Mouse (Mus musculus): ENCODE measurements around the gene Hoxd11. TPM values are rescaled to one million over a fixed set of nuclear protein-coding genes. Genes with fewer than 3 reads are reported as not detected.

Gene Hoxd11
- 3.7 and 10.0 TPM in 2 replicates for polyA plus RNA-seq (2015; fragmentation: Nextera tagmentation; extraction: Ambion mirVana)

GRCm38 (mm10) chr2:74678891-74679595, at the start of gene Hoxd11:
Gene Hoxd11 (plus strand): TSS chr2:74679557.

GRCm38 (mm10) chr2:74659507-74660005, 19.8 kb upstream of the Hoxd11 start, which contains the start of gene Evx2:
Gene Evx2 (minus strand): TSS chr2:74659557.

GRCm38 (mm10) chr2:74667842-74668357, 11.5 kb upstream of the Hoxd11 start, which contains the start of gene Hoxd13:
Gene Hoxd13 (plus strand): TSS chr2:74668310.

GRCm38 (mm10) chr2:74674881-74675665, 4.3 kb upstream of the Hoxd11 start, which contains the start of gene Hoxd12:
Gene Hoxd12 (plus strand): TSS chr2:74675013.

GRCm38 (mm10) chr2:74691022-74691951, 11.9 kb downstream of the Hoxd11 start, which contains the start of gene Hoxd10:
Gene Hoxd10 (plus strand): TSS chr2:74691924.

GRCm38 (mm10) chr2:74697567-74698121, 18.3 kb downstream of the Hoxd11 start, which contains the start of gene Hoxd9:
Gene Hoxd9 (plus strand): TSS chr2:74697727.

GRCm38 (mm10) chr2:74704393-74704998, 25.1 kb downstream of the Hoxd11 start, which contains the start of gene Hoxd8:
Gene Hoxd8 (plus strand): TSS chr2:74704615.

GRCm38 (mm10) chr2:74711721-74712621, 32.6 kb downstream of the Hoxd11 start, which contains the start of the genes Hoxd3 and Hoxd4:
Gene Hoxd3 (plus strand): TSS chr2:74711927.
Gene Hoxd4 (plus strand): TSS chr2:74711929.

GRCm38 (mm10) chr2:74726551-74726950, 47.2 kb downstream of the Hoxd11 start, which contains the start of gene Gm28230:
Gene Gm28230 (plus strand): TSS chr2:74726728.

MicroRNAs encoded within 50 kb of the gene (microRNA counts, 519-probe panel; counts per million panel counts)
- 6,969 counts per million, percentile 96 among the panel's probes with 10 or more counts for microRNA mmu-miR-10b

Small RNA genes lying within 50 kb of the gene (microRNA-seq; reads per million reads assigned to microRNA genes)
- not detected for gene Gm44463
- gene Mir10b, result 184,651 reads per million, percentile 100 among the genes with 10 or more reads in this experiment

Other genes starting within 250 kb of the Hoxd11 start
- gene Lnpk, start 100.1 kb upstream of the Hoxd11 start, polyA plus RNA-seq (2015; fragmentation: Nextera tagmentation; extraction: Ambion mirVana), result 31.1 and 35.3 TPM in 2 replicates
- 0.19 and 0.41 TPM in 2 replicates for gene Evx2, start 20.0 kb upstream of the Hoxd11 start, polyA plus RNA-seq (2015; fragmentation: Nextera tagmentation; extraction: Ambion mirVana)
- gene Hoxd13, start 11.2 kb upstream of the Hoxd11 start, polyA plus RNA-seq (2015; fragmentation: Nextera tagmentation; extraction: Ambion mirVana), result 0.10 and 0.18 TPM in 2 replicates
- gene Hoxd12, start 4.5 kb upstream of the Hoxd11 start, polyA plus RNA-seq (2015; fragmentation: Nextera tagmentation; extraction: Ambion mirVana), result 0.14 TPM in 1 of 2 replicates, not detected in the other
- gene Hoxd10, start 12.4 kb downstream of the Hoxd11 start, polyA plus RNA-seq (2015; fragmentation: Nextera tagmentation; extraction: Ambion mirVana), result 77.5 and 127 TPM in 2 replicates
- 23.0 and 34.9 TPM in 2 replicates for gene Hoxd9, start 18.2 kb downstream of the Hoxd11 start, polyA plus RNA-seq (2015; fragmentation: Nextera tagmentation; extraction: Ambion mirVana)
- gene Hoxd8, start 25.1 kb downstream of the Hoxd11 start, polyA plus RNA-seq (2015; fragmentation: Nextera tagmentation; extraction: Ambion mirVana), result 11.9 and 12.2 TPM in 2 replicates
- 8.8 and 9.1 TPM in 2 replicates for gene Hoxd3, start 32.4 kb downstream of the Hoxd11 start, polyA plus RNA-seq (2015; fragmentation: Nextera tagmentation; extraction: Ambion mirVana)
- gene Hoxd4, start 32.4 kb downstream of the Hoxd11 start, polyA plus RNA-seq (2015; fragmentation: Nextera tagmentation; extraction: Ambion mirVana), result 2.5 and 3.1 TPM in 2 replicates
- gene Gm28230, start 47.2 kb downstream of the Hoxd11 start, polyA plus RNA-seq (2015; fragmentation: Nextera tagmentation; extraction: Ambion mirVana), result 0.62 and 0.75 TPM in 2 replicates
- gene Hoxd1, start 83.4 kb downstream of the Hoxd11 start, polyA plus RNA-seq (2015; fragmentation: Nextera tagmentation; extraction: Ambion mirVana), result 0.43 and 1.3 TPM in 2 replicates
- 144 and 155 TPM in 2 replicates for gene Mtx2, start 146.2 kb downstream of the Hoxd11 start, polyA plus RNA-seq (2015; fragmentation: Nextera tagmentation; extraction: Ambion mirVana)

All from neural tube, postnatal 0 days (tissue).